Mouse (Mus musculus) midbrain, embryonic 11.5 days (tissue): ENCODE measurements around the gene Atp6v0c. TPM values are rescaled to one million over a fixed set of nuclear protein-coding genes. Genes with fewer than 3 reads are reported as not detected.
A peak's percentile ranks its signal among the peaks of the same experiment; 100 is the strongest.

Experiments used
- ATAC-seq: fragments of 200-750 bp; cut with Nextera tagmentation; 2 replicates; pipeline ENCODE4 v1.8.0; 2017; ENCODE audit warnings: moderate TSS enrichment, moderate library complexity; ENCODE audit not compliant: low FRiP score
- DNase-seq: peaks from one replicate; pipeline ENCODE4 v3.0.0; 2015; ENCODE audit warnings: low spot score; ENCODE audit errors: missing footprints
- H3K27ac ChIP-seq: fragments of 300-500 bp; sonication (generic); 2 replicates; pipeline ENCODE4 v1.5.1; 2014; ENCODE audit warnings: low read depth, low read length
- H3K27me3 ChIP-seq: fragments of 300-500 bp; sonication (generic); 2 replicates; pipeline ENCODE4 v1.6.1; 2014; ENCODE audit warnings: mild to moderate bottlenecking, low read length, moderate library complexity, mixed read lengths; ENCODE audit not compliant: control insufficient read depth, insufficient read depth
- H3K36me3 ChIP-seq: fragments of 300-500 bp; sonication (generic); 2 replicates; pipeline ENCODE4 v1.6.1; 2014; ENCODE audit warnings: mild to moderate bottlenecking, low read length, moderate library complexity, mixed read lengths; ENCODE audit not compliant: control insufficient read depth, insufficient read depth
- H3K4me1 ChIP-seq: fragments of 300-500 bp; sonication (generic); 2 replicates; pipeline ENCODE4 v1.6.1; 2014; ENCODE audit warnings: low read length; ENCODE audit not compliant: control insufficient read depth, insufficient read depth
- H3K4me2 ChIP-seq: fragments of 300-500 bp; sonication (generic); 2 replicates; pipeline ENCODE4 v1.6.1; 2014; ENCODE audit warnings: mild to moderate bottlenecking, moderate library complexity
- H3K4me3 ChIP-seq: fragments of 300-500 bp; sonication (generic); 2 replicates; pipeline ENCODE4 v1.5.1; 2014; ENCODE audit warnings: low read depth, low read length
- H3K9ac ChIP-seq: fragments of 300-500 bp; sonication (generic); 2 replicates; pipeline ENCODE4 v1.6.1; 2014; ENCODE audit warnings: low read length
- H3K9me3 ChIP-seq: fragments of 300-500 bp; sonication (generic); 2 replicates; pipeline ENCODE4 v1.6.1; 2016; ENCODE audit warnings: low read length; ENCODE audit not compliant: control insufficient read depth
- WGBS: fragments of 180-500 bp; shearing (Covaris S2); extraction: QIAGEN DNeasy Blood & Tissue Kit; methylation state at CpG from one replicate; pipeline ENCODE4 v1.1.7; 2014; 5-methylcytosine and 5-hydroxymethylcytosine counted together
- polyA plus RNA-seq: library from polyadenylated mRNA; unstranded; fragments of >200 nt; fragmentation: Nextera tagmentation; extraction: Ambion mirVana; gene quantifications from 2 replicates; pipeline ENCODE4 v1.2.1, GENCODE M21; 2014

Atp6v0c gene
- polyA plus RNA-seq, 1 experiment from 2014 or later, result 465 TPM

DNA sequence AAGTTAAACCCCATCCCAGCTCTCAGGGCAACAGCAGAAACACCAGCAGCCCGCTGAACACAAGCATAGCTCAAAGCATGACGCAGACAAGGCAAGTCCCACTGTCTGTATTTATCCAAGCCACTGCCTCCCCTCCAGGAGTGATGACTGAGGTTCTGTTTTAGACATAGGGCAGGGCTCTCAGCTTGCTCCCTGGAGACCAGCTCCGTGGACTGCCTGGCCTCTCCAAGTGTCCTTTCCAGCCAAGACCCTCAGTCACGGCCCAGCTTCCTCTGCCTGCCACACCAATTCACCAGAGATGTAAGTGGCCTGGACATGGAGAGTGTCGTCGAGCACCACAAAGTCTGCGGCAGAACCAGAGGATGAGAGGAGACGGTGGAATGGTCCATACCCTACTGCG is 13.8 kb downstream of the Atp6v0c start:
- H3K4me3 ChIP-seq, result no peak overlapping the region
- no peaks in the 10 kb centered on the region for H3K36me3 ChIP-seq
- no peak overlapping the region for H3K4me2 ChIP-seq
- H3K9me3 ChIP-seq, result no peaks in the 10 kb centered on the region
- no peak overlapping the region for H3K9ac ChIP-seq
- H3K27ac ChIP-seq, result no peak overlapping the region
- peaks cover 3% of the 10 kb centered on the region; the same call in 1 of the 2 replicates for H3K4me1 ChIP-seq
- H3K27me3 ChIP-seq, result no peaks in the 10 kb centered on the region
- 92% methylated on average over 9 of the region's 9 CpGs for WGBS
- DNase-seq, result no peak
- ATAC-seq, result no peak

DNA sequence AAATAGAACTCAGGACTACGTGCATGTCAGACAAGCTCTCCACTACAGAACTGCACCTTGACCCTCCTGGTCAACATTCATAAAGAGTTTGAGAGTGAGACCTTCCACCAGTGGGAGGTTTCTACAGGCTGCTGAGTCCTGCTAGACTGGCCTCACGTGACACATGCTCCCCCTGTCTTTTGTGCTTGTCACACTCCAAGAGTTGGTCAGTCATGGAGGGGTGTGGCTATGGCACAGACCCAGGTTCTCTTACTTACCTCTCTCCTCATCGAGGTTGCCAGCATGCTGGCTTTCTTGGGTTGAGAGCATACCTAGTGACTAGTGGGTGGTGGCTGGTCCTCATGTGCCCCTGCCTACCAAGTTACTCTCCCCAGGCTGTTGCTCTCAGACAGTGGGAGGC is 15.0 kb downstream of the Atp6v0c start:
- Histone ChIP-seq H3K27ac (no peak overlapping the region), H3K9me3 (no peaks in the 10 kb centered on the region), H3K4me3 (no peak overlapping the region), H3K4me1 (peaks cover 3% of the 10 kb centered on the region; the same call in 1 of the 2 replicates), H3K36me3 (no peaks in the 10 kb centered on the region), H3K27me3 (no peaks in the 10 kb centered on the region), H3K9ac (no peak overlapping the region), H3K4me2 (no peak overlapping the region)
- DNase-seq (no peak), ATAC-seq (no peak)
- 70% methylated on average over 3 of the region's 3 CpGs for WGBS

DNA sequence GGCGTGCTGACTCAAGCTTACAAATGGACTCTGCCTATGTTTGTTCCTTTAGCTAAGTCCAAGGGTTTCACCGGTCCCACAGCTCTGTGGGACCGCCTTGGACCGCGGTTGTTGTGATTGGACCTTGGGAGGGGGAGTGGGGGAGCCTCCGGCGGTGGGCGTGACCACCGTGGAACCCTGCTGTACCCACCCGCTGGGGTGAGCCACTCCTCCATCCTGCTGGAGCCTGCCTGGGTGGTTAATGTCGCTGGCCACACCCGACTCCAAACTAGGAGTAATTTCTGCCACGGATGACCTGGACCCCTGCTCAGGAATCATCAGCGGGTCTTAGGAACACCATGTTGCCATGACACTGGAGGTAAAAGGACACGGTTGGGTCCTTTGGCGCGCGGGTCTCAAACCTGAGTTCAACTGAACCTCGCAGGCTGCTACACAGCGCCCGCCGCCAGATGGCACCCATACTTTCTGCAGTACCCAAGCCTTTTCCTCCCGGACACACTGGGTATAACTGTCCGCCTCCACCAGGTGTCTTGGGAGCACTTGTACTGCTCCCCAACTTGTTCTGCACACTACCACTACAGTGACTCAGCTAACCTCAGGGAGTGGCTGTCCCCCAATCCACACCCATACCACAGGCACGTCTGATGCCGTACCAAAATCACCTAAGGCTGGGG is 17.5 kb downstream of the Atp6v0c start:
- Histone ChIP-seq H3K9me3 (no peaks in the 10 kb centered on the region), H3K36me3 (no peaks in the 10 kb centered on the region), H3K4me2 (peak overlapping the region; percentile 51), H3K27ac (no peak overlapping the region), H3K4me3 (peak overlapping the region; percentile 28), H3K9ac (peak overlapping the region; percentile 45), H3K4me1 (peaks cover 3% of the 10 kb centered on the region; the same call in 1 of the 2 replicates), H3K27me3 (no peaks in the 10 kb centered on the region)
- peak; percentile 96 for DNase-seq
- ATAC-seq, result peak; percentile 87
- WGBS, result 2% methylated on average over 26 of the region's 26 CpGs

DNA sequence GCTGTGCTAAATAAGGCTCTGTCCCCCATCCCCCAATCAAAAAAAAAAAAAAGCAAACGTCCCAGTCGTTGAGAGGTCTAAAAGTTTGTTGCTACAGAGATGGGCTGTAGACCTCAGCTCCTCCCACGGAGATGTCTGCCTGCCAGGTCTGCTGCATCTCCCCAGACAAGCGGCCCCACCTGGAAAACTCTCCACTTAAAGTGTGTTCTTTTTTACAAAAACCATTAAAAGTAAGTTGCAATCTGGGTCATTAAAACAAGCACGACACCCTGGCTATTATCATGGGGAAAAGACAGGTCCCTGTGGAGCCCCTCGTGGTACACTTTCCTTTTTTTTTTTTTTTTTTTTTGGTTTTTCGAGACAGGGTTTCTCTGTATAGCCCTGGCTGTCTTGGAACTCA is 18.1 kb downstream of the Atp6v0c start:
- H3K9ac ChIP-seq, result no peak overlapping the region
- H3K4me1 ChIP-seq, result peaks cover 3% of the 10 kb centered on the region; the same call in 1 of the 2 replicates
- no peaks in the 10 kb centered on the region for H3K9me3 ChIP-seq
- no peak overlapping the region for H3K27ac ChIP-seq
- no peak overlapping the region for H3K4me3 ChIP-seq
- no peaks in the 10 kb centered on the region for H3K36me3 ChIP-seq
- DNase-seq (peak; percentile 81), ATAC-seq (no peak)
- no peak overlapping the region; the same call in 1 of the 2 replicates for H3K4me2 ChIP-seq
- no peaks in the 10 kb centered on the region for H3K27me3 ChIP-seq
- 18% methylated on average over 7 of the region's 7 CpGs for WGBS

DNA sequence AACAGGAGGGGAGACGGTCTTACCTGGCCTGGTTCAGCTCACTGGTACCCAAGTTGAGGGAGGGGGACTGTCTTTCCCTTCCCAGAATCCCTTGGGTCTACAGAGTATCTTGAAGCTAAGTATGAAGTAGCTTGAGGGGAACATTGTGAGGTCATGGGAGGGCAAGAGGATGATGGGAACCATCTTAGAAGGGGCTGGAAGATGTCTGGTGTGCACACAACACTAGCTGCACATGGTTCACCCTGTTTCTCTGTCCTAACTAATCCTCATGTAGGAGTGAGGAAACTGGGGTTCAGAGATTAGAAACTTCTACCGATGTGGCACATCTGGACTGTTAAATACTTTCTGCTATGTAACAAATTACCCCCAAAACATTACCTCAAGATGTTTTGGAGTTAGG is 18.7 kb downstream of the Atp6v0c start, which contains the start of gene Pdpk1:
Gene Pdpk1, minus strand, starts transcription at position 101 of the 400 bp plus-strand sequence.
- H3K4me1 ChIP-seq, result peaks cover 3% of the 10 kb centered on the region; the same call in 1 of the 2 replicates
- WGBS, result 75% methylated on average over 2 of the region's 2 CpGs
- peak within 1 kb of the TSS; percentile 51 for H3K4me2 ChIP-seq
- peak within 1 kb of the TSS; percentile 45 for H3K9ac ChIP-seq
- no peaks in the 10 kb centered on the region for H3K36me3 ChIP-seq
- H3K9me3 ChIP-seq, result no peaks in the 10 kb centered on the region
- H3K27ac ChIP-seq, result no peak within 1 kb of the TSS
- no peak within 1 kb of the TSS; the same call in 1 of the 2 replicates for H3K4me3 ChIP-seq
- no peaks in the 10 kb centered on the region for H3K27me3 ChIP-seq
- ATAC-seq (no peak), DNase-seq (no peak)

DNA sequence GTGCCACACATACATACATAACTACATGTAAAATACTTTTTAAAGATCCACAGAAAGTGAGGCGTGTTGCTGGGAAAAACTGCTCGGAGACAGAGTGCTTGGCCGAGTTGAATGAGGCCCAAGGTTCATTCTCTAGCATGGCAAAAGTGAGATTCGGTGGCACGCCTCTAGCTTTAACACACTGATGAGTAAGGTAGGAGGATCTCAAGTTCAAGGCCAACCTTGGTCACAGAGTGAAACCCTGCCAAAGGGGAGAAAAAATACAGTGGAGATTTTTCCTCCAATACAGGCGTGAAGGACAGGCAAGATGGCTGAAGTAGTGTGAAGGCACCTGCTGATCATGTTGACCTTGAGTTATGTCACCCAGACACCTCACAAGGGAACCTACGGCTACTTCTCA is 20.1 kb downstream of the Atp6v0c start:
- no peak overlapping the region for H3K9ac ChIP-seq
- DNase-seq, result peak; percentile 74
- no peaks in the 10 kb centered on the region for H3K9me3 ChIP-seq
- 86% methylated on average over 7 of the region's 7 CpGs for WGBS
- no peak overlapping the region for H3K4me2 ChIP-seq
- no peaks in the 10 kb centered on the region for H3K36me3 ChIP-seq
- H3K27me3 ChIP-seq, result no peaks in the 10 kb centered on the region
- H3K4me3 ChIP-seq, result no peak overlapping the region
- no peak for ATAC-seq
- H3K4me1 ChIP-seq, result peaks cover 3% of the 10 kb centered on the region; the same call in 1 of the 2 replicates
- H3K27ac ChIP-seq, result no peak overlapping the region

DNA sequence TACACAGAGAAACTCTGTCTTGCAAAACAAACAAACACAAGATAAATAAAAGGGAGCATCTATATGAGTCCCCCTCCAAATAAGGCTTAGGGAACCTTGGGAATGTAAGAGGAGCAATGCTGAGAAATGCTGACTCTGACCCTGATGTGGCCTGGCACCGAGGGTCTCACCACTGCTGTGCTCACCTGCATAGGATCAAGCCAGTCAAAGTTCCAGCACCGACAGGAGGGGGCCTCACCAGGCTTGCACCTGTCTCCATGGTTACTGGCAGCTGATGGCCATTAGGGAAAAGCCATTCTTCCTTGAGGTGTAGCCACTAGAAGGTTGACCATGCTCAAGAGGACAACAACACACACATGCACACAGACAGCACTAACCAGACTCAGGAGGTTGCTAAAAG is 26.6 kb downstream of the Atp6v0c start:
- H3K4me3 ChIP-seq, result no peak overlapping the region
- H3K9me3 ChIP-seq, result no peaks in the 10 kb centered on the region
- ATAC-seq, result no peak
- H3K9ac ChIP-seq, result no peak overlapping the region
- H3K4me1 ChIP-seq, result peaks cover 16% of the 10 kb centered on the region
- 48% methylated on average over 2 of the region's 2 CpGs for WGBS
- DNase-seq, result no peak
- H3K36me3 ChIP-seq, result no peaks in the 10 kb centered on the region
- H3K27me3 ChIP-seq, result no peaks in the 10 kb centered on the region
- no peak overlapping the region for H3K27ac ChIP-seq
- no peak overlapping the region for H3K4me2 ChIP-seq

DNA sequence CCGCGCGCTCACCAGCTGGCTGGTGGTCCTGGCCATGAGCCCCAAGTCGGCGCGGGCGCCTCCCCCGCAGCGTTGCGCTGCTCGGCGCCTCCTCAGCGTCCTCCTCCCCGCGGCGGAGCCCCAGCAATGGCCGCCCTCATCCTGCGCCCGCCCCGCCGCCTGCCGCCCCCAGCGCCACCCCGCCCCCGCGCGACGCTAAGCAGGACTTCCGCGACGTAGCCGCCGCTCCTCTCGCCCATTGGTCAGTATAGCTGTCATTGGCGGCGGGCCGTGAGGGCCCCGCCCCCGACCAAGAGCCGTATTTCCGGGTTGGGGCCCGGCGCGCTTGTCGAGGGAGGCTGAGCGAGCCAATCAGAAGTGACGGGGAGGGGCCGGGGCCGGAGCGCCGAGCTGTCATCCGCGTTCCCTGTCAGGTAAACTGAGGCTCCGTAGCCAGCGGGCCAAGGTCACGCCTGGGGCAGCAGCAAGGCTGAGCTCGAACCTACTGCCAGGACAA is 28.0 kb downstream of the Atp6v0c start:
- ATAC-seq, result peak; percentile 99
- H3K27me3 ChIP-seq, result no peaks in the 10 kb centered on the region
- peak overlapping the region; percentile 97 for H3K4me2 ChIP-seq
- H3K4me1 ChIP-seq, result peaks cover 16% of the 10 kb centered on the region
- peak overlapping the region; percentile 48; the same call in 1 of the 2 replicates for H3K27ac ChIP-seq
- DNase-seq, result peak; percentile 99
- no peaks in the 10 kb centered on the region for H3K9me3 ChIP-seq
- H3K9ac ChIP-seq, result peak overlapping the region; percentile 90
- H3K4me3 ChIP-seq, result peak overlapping the region; percentile 99
- under 1% methylated on average over 46 of the region's 57 CpGs for WGBS
- no peaks in the 10 kb centered on the region for H3K36me3 ChIP-seq

DNA sequence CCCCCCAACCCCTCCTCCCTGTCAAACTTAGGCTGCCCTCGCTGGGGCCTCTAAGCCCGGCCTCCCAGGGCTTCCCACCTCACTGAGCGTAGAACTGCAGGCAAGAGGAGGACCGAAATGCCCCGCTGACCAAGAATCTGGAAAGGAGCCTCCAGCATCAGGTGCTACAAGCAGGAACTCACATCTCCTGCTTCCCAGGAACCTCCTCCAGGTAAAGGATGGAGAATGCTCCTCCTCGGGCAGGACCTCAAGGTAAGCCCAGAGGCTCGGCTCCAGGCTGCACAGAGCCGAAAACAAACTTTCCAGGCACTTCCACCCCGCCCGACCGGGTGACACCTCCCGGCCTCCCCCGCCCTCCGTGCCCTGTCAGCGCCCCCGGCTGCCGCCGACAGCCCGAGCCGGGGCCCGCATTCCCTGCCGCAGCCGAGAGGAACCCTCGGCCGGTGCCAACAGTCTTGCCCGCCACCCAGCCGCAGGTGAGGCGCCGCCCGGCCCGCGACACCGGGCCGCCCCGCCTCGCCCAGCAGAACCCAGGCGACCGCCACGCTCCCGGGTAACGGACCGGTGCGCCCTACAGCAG is 28.6 kb downstream of the Atp6v0c start:
- no peaks in the 10 kb centered on the region for H3K27me3 ChIP-seq
- peak overlapping the region; percentile 99 for H3K4me3 ChIP-seq
- H3K27ac ChIP-seq, result peak overlapping the region; percentile 48; the same call in 1 of the 2 replicates
- WGBS, result under 1% methylated on average over 43 of the region's 43 CpGs
- no peaks in the 10 kb centered on the region for H3K36me3 ChIP-seq
- DNase-seq, result peak; percentile 87
- peak overlapping the region; percentile 97 for H3K4me2 ChIP-seq
- H3K4me1 ChIP-seq, result peaks cover 16% of the 10 kb centered on the region
- peak; percentile 7; the same call in 1 of the 2 replicates for ATAC-seq
- no peaks in the 10 kb centered on the region for H3K9me3 ChIP-seq
- peak overlapping the region; percentile 90 for H3K9ac ChIP-seq
